ENCODE assay signal across 16 mouse cellular contexts in genomic region chr13:63276389-63276788, GRCm38 (mm10).
DNase-seq lines count a peak whose midpoint lies in the region; ATAC-seq and TF ChIP-seq lines count a peak whose summit lies in the region.
"Had no signal": no experiment of that assay in that cellular context is flagged by ENCODE, and none has a peak within 500 bp of the region (broad histone marks: within the 10 kb centered on the region; RNA-seq: fewer than 3 reads in every experiment).

No protein-coding gene starts in this region.

- peak overlapping the region; percentile 40 for H3K4me2 ChIP-seq in lung, embryonic 14.5 days
- H3K4me2 ChIP-seq in embryonic facial prominence, embryonic 13.5 days = peak overlapping the region; percentile 68
- H3K4me2 ChIP-seq in stomach, embryonic 14.5 days (replicated peaks; ENCODE audit: low read depth, low read length) = peak overlapping the region; percentile 29
- H3K4me2 ChIP-seq: hindbrain, embryonic 14.5 days; liver, embryonic 11.5 days had no signal

- WGBS in lung, embryonic 14.5 days = 69% methylated on average over 4 of the region's 4 CpGs
- WGBS in embryonic facial prominence, embryonic 13.5 days = 68% methylated on average over 4 of the region's 4 CpGs
- 78% methylated on average over 4 of the region's 4 CpGs for WGBS in stomach, embryonic 14.5 days

- 0 out of 2 replicates have a peak, but pooled peaks cover 6% of the 10 kb centered on the region for H3K36me3 ChIP-seq in lung, embryonic 14.5 days (ENCODE audit: insufficient read depth)
- no peaks in the 10 kb centered on the region for H3K36me3 ChIP-seq in embryonic facial prominence, embryonic 13.5 days
- H3K36me3 ChIP-seq in stomach, embryonic 14.5 days (ENCODE audit: control insufficient read depth, insufficient read depth, low read length) = no peaks in the 10 kb centered on the region

- no peak for TF ChIP-seq CTCF in lung, embryonic 14.5 days (IDR thresholded peaks at IDR 0.05; ENCODE audit: low read depth)

- H3K9ac ChIP-seq in lung, embryonic 14.5 days = no peak overlapping the region
- H3K9ac ChIP-seq in embryonic facial prominence, embryonic 13.5 days = peak overlapping the region; percentile 90
- H3K9ac ChIP-seq in stomach, embryonic 14.5 days (replicated peaks; ENCODE audit: low read depth, low read length) = no peak overlapping the region
- H3K9ac ChIP-seq: hindbrain, embryonic 14.5 days had no signal

- no peak for DNase-seq in lung, embryonic 14.5 days
- DNase-seq in lung, postnatal 4 days = no peak
- no peak for DNase-seq in cerebellum, postnatal 10 days
- no peak for DNase-seq in embryo, embryonic 11 days
- DNase-seq: adrenal gland, adult 8-10 months; cerebellum, postnatal 25 days; gastrocnemius, postnatal 36 days; kidney, postnatal 25 days; right cerebral cortex, adult 18-20 months; thymus, postnatal 14 days had no signal

- no peaks in the 10 kb centered on the region for H3K9me3 ChIP-seq in lung, embryonic 14.5 days (ENCODE audit: low read depth, low read length)
- H3K9me3 ChIP-seq in embryonic facial prominence, embryonic 13.5 days = no peaks in the 10 kb centered on the region
- H3K9me3 ChIP-seq in stomach, embryonic 14.5 days (ENCODE audit: control insufficient read depth, low read depth, low read length) = no peaks in the 10 kb centered on the region

- no peak for ATAC-seq in lung, embryonic 14.5 days (ENCODE audit: insufficient read depth)
- no peak for ATAC-seq in embryonic facial prominence, embryonic 13.5 days (ENCODE audit: insufficient number of reproducible peaks, insufficient read depth, low FRiP score, low TSS enrichment, low read depth)
- ATAC-seq in inflammation-experienced regulatory T-cells, adult 6 months = peak; percentile 21
- no peak for ATAC-seq in stomach, embryonic 14.5 days (ENCODE audit: insufficient number of reproducible peaks, insufficient read depth, low FRiP score, low read depth)

- H3K27ac ChIP-seq in lung, embryonic 14.5 days (ENCODE audit: low read depth) = peak overlapping the region; percentile 38; the same call in 1 of the 2 replicates
- peak overlapping the region; percentile 95 for H3K27ac ChIP-seq in embryonic facial prominence, embryonic 13.5 days
- no peak overlapping the region for H3K27ac ChIP-seq in stomach, embryonic 14.5 days (ENCODE audit: low read length)
- H3K27ac ChIP-seq: hindbrain, embryonic 14.5 days had no signal

- H3K27me3 ChIP-seq in lung, embryonic 14.5 days (ENCODE audit: insufficient read depth, low read length) = no peaks in the 10 kb centered on the region
- no peaks in the 10 kb centered on the region for H3K27me3 ChIP-seq in embryonic facial prominence, embryonic 13.5 days
- H3K27me3 ChIP-seq in stomach, embryonic 14.5 days (ENCODE audit: control insufficient read depth, insufficient read depth, low read length) = no peaks in the 10 kb centered on the region

- peaks cover 33% of the 10 kb centered on the region for H3K4me1 ChIP-seq in lung, embryonic 14.5 days (ENCODE audit: insufficient read depth)
- H3K4me1 ChIP-seq in embryonic facial prominence, embryonic 13.5 days = peaks cover 58% of the 10 kb centered on the region
- H3K4me1 ChIP-seq in stomach, embryonic 14.5 days (ENCODE audit: control insufficient read depth, insufficient read depth, low read length) = peaks cover 57% of the 10 kb centered on the region

- H3K4me3 ChIP-seq in lung, embryonic 14.5 days (ENCODE audit: low read depth, low read length) = no peak overlapping the region; the same call in 1 of the 2 replicates
- H3K4me3 ChIP-seq in embryonic facial prominence, embryonic 13.5 days = peak overlapping the region; percentile 64
- H3K4me3 ChIP-seq in stomach, embryonic 14.5 days (ENCODE audit: low read depth, low read length) = peak overlapping the region; percentile 36; the same call in 1 of the 2 replicates
- H3K4me3 ChIP-seq: erythroblast, embryonic 14.5 days had no signal
